In genomic region chr8:70697366-70698250, GRCm38 (mm10) we compare ENCODE assay signal across 8 mouse cellular contexts. TPM values are rescaled to one million over a fixed set of nuclear protein-coding genes. Genes with fewer than 3 reads are reported as not detected.
DNase-seq lines count a peak whose midpoint lies in the region; ATAC-seq and TF ChIP-seq lines count a peak whose summit lies in the region.

No protein-coding gene starts in this region.

- no peak for TF ChIP-seq CTCF in C2C12 (IDR thresholded peaks at IDR 0.05; ENCODE audit: control insufficient read depth, insufficient read depth, insufficient read length)

- DNase-seq in heart, adult 11 months, result peak; percentile 96
- no peak for DNase-seq in heart, postnatal 36 days
- DNase-seq in liver, embryonic 13.5 days, result no peak
- no peak for DNase-seq in left cerebral cortex, postnatal 14 days (ENCODE audit: low spot score in 2 of 2)
- DNase-seq in right cerebral cortex, postnatal 4 days, result no peak
- DNase-seq in adrenal gland, adult 8-10 months, result no peak

- H3K36me3 ChIP-seq in C2C12 (ENCODE audit: control insufficient read depth, insufficient read depth), result no peaks in the 10 kb centered on the region
- H3K36me3 ChIP-seq in forebrain, embryonic 15.5 days, result no peaks in the 10 kb centered on the region
- H3K36me3 ChIP-seq in liver, embryonic 13.5 days, result no peaks in the 10 kb centered on the region

- H3K79me2 ChIP-seq in C2C12 (ENCODE audit: control insufficient read depth, insufficient read depth), result peaks cover 33% of the 10 kb centered on the region

- peaks cover 51% of the 10 kb centered on the region for H3K4me1 ChIP-seq in forebrain, embryonic 15.5 days
- H3K4me1 ChIP-seq in liver, embryonic 13.5 days (replicated peaks), result peaks cover 72% of the 10 kb centered on the region

- no peaks in the 10 kb centered on the region for H3K9me3 ChIP-seq in forebrain, embryonic 15.5 days
- H3K9me3 ChIP-seq in liver, embryonic 13.5 days (replicated peaks), result no peaks in the 10 kb centered on the region

- 71% methylated on average over 12 of the region's 12 CpGs for WGBS in forebrain, embryonic 15.5 days
- WGBS in liver, embryonic 13.5 days (ENCODE audit: insufficient replicate concordance), result 62% methylated on average over 12 of the region's 12 CpGs

- no peak for ATAC-seq in forebrain, embryonic 15.5 days (replicated peaks)
- ATAC-seq in liver, embryonic 13.5 days (ENCODE audit: low read depth), result no peak

- H3ac ChIP-seq in C2C12 (ENCODE audit: control insufficient read depth, insufficient read length, low read depth), result peak overlapping the region; percentile 28

- no peak overlapping the region for H3K4me3 ChIP-seq in C2C12 (ENCODE audit: insufficient read depth, poor library complexity, severe bottlenecking)
- H3K4me3 ChIP-seq in forebrain, embryonic 15.5 days, result peak overlapping the region; percentile 95
- peak overlapping the region; percentile 61 for H3K4me3 ChIP-seq in liver, embryonic 13.5 days (replicated peaks)

- H3K79me3 ChIP-seq in C2C12 (ENCODE audit: low read depth), result peaks cover 10% of the 10 kb centered on the region

- peak overlapping the region; percentile 98 for H3K27ac ChIP-seq in forebrain, embryonic 15.5 days (replicated peaks)
- H3K27ac ChIP-seq in liver, embryonic 13.5 days, result peak overlapping the region; percentile 91

- H3K27me3 ChIP-seq in C2C12 (ENCODE audit: control insufficient read depth, insufficient read depth, insufficient read length), result no peaks in the 10 kb centered on the region
- H3K27me3 ChIP-seq in forebrain, embryonic 15.5 days, result no peaks in the 10 kb centered on the region
- H3K27me3 ChIP-seq in liver, embryonic 13.5 days, result no peaks in the 10 kb centered on the region

- H3K4me2 ChIP-seq in forebrain, embryonic 15.5 days (replicated peaks), result peak overlapping the region; percentile 71
- peak overlapping the region; percentile 72 for H3K4me2 ChIP-seq in liver, embryonic 13.5 days

- intact Hi-C loops in heart, postnatal 36 days (cut with DNase I), result loop anchor here (1.0 kb wide), 2 partner anchors 24 to 86 kb away; partner anchors contain the start of gene Lsm4
- intact Hi-C loops in left cerebral cortex, postnatal 14 days (cut with DNase I), result no loop called here

- peak overlapping the region; percentile 100; the same call in 1 of the 2 replicates for H3K9ac ChIP-seq in forebrain, embryonic 15.5 days (replicated peaks)
- H3K9ac ChIP-seq in liver, embryonic 13.5 days, result peak overlapping the region; percentile 79

TF ChIP-seq in C2C12, 6 proteins besides CTCF, POLR2A, EP300 and RAD21:
- TF ChIP-seq MYOD1 (IDR thresholded peaks at IDR 0.05; ENCODE audit: control insufficient read depth, insufficient read length, low read depth) (no peak), CEBPB (IDR thresholded peaks at IDR 0.05; ENCODE audit: low read depth) (no peak), FOSL1 (IDR thresholded peaks at IDR 0.05; ENCODE audit: insufficient read depth, low read length, poor library complexity, severe bottlenecking) (no peak), MAX (IDR thresholded peaks at IDR 0.05) (no peak), USF1 (IDR thresholded peaks at IDR 0.05; ENCODE audit: low read depth) (no peak), MYOG (IDR thresholded peaks at IDR 0.05; ENCODE audit: control insufficient read depth, extremely low read depth, insufficient read length) (no peak)

RNA-seq across cellular contexts. Expression of gene Jund, which starts 1.1 kb away (rescaled TPM):
- total RNA-seq in heart, postnatal 36 days (2021), result 100 to 1,000 TPM; 124 to 138 TPM
- 128 TPM for polyA plus RNA-seq in C2C12 (2012; fragmentation: generic; extraction: Trizol)
- 89.0 and 96.0 TPM in 2 replicates for polyA plus RNA-seq in forebrain, embryonic 15.5 days (2015; fragmentation: Nextera tagmentation; extraction: Ambion mirVana)
- 17.9 and 22.0 TPM in 2 replicates for polyA plus RNA-seq in liver, embryonic 13.5 days (2015; fragmentation: Nextera tagmentation; extraction: Ambion mirVana)
- 100 to 1,000 TPM; 165 to 193 TPM for total RNA-seq in left cerebral cortex, postnatal 14 days (2021)
- 100 to 1,000 TPM; 187 to 329 (median 253) TPM for total RNA-seq in adrenal gland, adult 8-10 months (2022)

RNA-seq across cellular contexts. Expression of gene Iqcn, which starts 5.6 kb away (rescaled TPM):
- total RNA-seq in heart, postnatal 36 days (2021), result under 1 TPM in 1 of 2 experiments, not detected in 1; 0.06 TPM
- 0.01 TPM for polyA plus RNA-seq in C2C12 (2012; fragmentation: generic; extraction: Trizol)
- polyA plus RNA-seq in forebrain, embryonic 15.5 days (2015; fragmentation: Nextera tagmentation; extraction: Ambion mirVana), result 0.13 and 0.14 TPM in 2 replicates
- polyA plus RNA-seq in liver, embryonic 13.5 days (2015; fragmentation: Nextera tagmentation; extraction: Ambion mirVana), result not detected in 2 replicates
- under 1 TPM in 1 of 2 experiments, not detected in 1; 0.08 TPM for total RNA-seq in left cerebral cortex, postnatal 14 days (2021)
- total RNA-seq in adrenal gland, adult 8-10 months (2022), result under 1 TPM in 3 of 4 experiments, not detected in 1; 0.07 to 0.09 (median 0.08) TPM

RNA-seq across cellular contexts. Expression of gene Gm3336, which starts 20.7 kb away (rescaled TPM):
- not detected for total RNA-seq in heart, postnatal 36 days (2021)
- polyA plus RNA-seq in C2C12 (2012; fragmentation: generic; extraction: Trizol), result not detected
- polyA plus RNA-seq in forebrain, embryonic 15.5 days (2015; fragmentation: Nextera tagmentation; extraction: Ambion mirVana), result not detected in 2 replicates
- 0.14 TPM in 1 of 2 replicates, not detected in the other for polyA plus RNA-seq in liver, embryonic 13.5 days (2015; fragmentation: Nextera tagmentation; extraction: Ambion mirVana)
- not detected for total RNA-seq in left cerebral cortex, postnatal 14 days (2021)
- total RNA-seq in adrenal gland, adult 8-10 months (2022), result not detected

RNA-seq across cellular contexts. Expression of gene Lsm4, which starts 24.6 kb away (rescaled TPM):
- 10 to 100 TPM; 64.0 to 66.8 TPM for total RNA-seq in heart, postnatal 36 days (2021)
- polyA plus RNA-seq in C2C12 (2012; fragmentation: generic; extraction: Trizol), result 300 TPM
- 211 and 228 TPM in 2 replicates for polyA plus RNA-seq in forebrain, embryonic 15.5 days (2015; fragmentation: Nextera tagmentation; extraction: Ambion mirVana)
- polyA plus RNA-seq in liver, embryonic 13.5 days (2015; fragmentation: Nextera tagmentation; extraction: Ambion mirVana), result 185 and 200 TPM in 2 replicates
- 10 to 100 TPM; 64.3 to 69.7 TPM for total RNA-seq in left cerebral cortex, postnatal 14 days (2021)
- total RNA-seq in adrenal gland, adult 8-10 months (2022), result 100 to 1,000 TPM in 1 of 4 experiments, 10 to 100 TPM in 3; 81.4 to 101 (median 86.6) TPM

RNA-seq across cellular contexts. Expression of gene Pde4c, which starts 25.9 kb away (rescaled TPM):
- 1 to 10 TPM; 2.0 to 3.7 TPM for total RNA-seq in heart, postnatal 36 days (2021)
- 0.01 TPM for polyA plus RNA-seq in C2C12 (2012; fragmentation: generic; extraction: Trizol)
- polyA plus RNA-seq in forebrain, embryonic 15.5 days (2015; fragmentation: Nextera tagmentation; extraction: Ambion mirVana), result 0.13 and 0.22 TPM in 2 replicates
- 0.40 and 0.43 TPM in 2 replicates for polyA plus RNA-seq in liver, embryonic 13.5 days (2015; fragmentation: Nextera tagmentation; extraction: Ambion mirVana)
- total RNA-seq in left cerebral cortex, postnatal 14 days (2021), result 1 to 10 TPM; 1.0 to 1.7 TPM
- under 1 TPM; 0.26 to 0.86 (median 0.30) TPM for total RNA-seq in adrenal gland, adult 8-10 months (2022)
